Mouse (Mus musculus) kidney, postnatal 0 days (tissue): ENCODE data around the gene Tufm. TPM values are rescaled to one million over a fixed set of nuclear protein-coding genes. Genes with fewer than 3 reads are reported as not detected.

Source experiments
- ATAC-seq: fragments of 200-750 bp; cut with Nextera tagmentation; replicated peaks from 2 replicates; pipeline ENCODE4 v1.8.0; 2017; ENCODE audit warnings: low read depth, moderate number of reproducible peaks, moderate TSS enrichment, moderate library complexity; ENCODE audit not compliant: low FRiP score
- DNase-seq: peaks from one replicate; pipeline ENCODE4 v3.0.0-alpha.2; 2016; ENCODE audit warnings: low spot score
- H3K27ac ChIP-seq: fragments of 300-500 bp; sonication (generic); 2 replicates; pipeline ENCODE4 v1.5.1; 2014; ENCODE audit warnings: mild to moderate bottlenecking
- H3K27me3 ChIP-seq: fragments of 300-500 bp; sonication (generic); 2 replicates; pipeline ENCODE4 v1.6.1; 2014; ENCODE audit warnings: low read length, mixed read lengths; ENCODE audit not compliant: insufficient read depth
- H3K36me3 ChIP-seq: fragments of 300-500 bp; sonication (generic); 2 replicates; pipeline ENCODE4 v1.6.1; 2014; ENCODE audit warnings: low read length, mixed read lengths; ENCODE audit not compliant: insufficient read depth
- H3K4me1 ChIP-seq: fragments of 300-500 bp; sonication (generic); replicated peaks from 2 replicates; pipeline ENCODE4 v1.6.1; 2014; ENCODE audit warnings: antibody characterized with exemption, low read length, mixed read lengths; ENCODE audit not compliant: insufficient read depth
- H3K4me2 ChIP-seq: fragments of 300-500 bp; sonication (generic); 2 replicates; pipeline ENCODE4 v1.6.1; 2014; ENCODE audit warnings: mild to moderate bottlenecking, low read length, moderate library complexity, mixed read lengths
- H3K4me3 ChIP-seq: fragments of 300-500 bp; sonication (generic); replicated peaks from 2 replicates; pipeline ENCODE4 v1.5.1; 2014; ENCODE audit warnings: low read depth, low read length
- H3K9ac ChIP-seq: fragments of 300-500 bp; sonication (generic); 2 replicates; pipeline ENCODE4 v1.6.1; 2014; ENCODE audit warnings: low read depth, low read length
- H3K9me3 ChIP-seq: fragments of 300-500 bp; sonication (generic); replicated peaks from 2 replicates; pipeline ENCODE4 v1.6.1; 2016; ENCODE audit warnings: low read length, inconsistent platforms, mixed read lengths
- CTCF ChIP-seq: IDR thresholded peaks from 2 replicates; pipeline ENCODE4 v1.5.1; 2016; ENCODE audit warnings: antibody characterized with exemption, low read depth, mild to moderate bottlenecking, moderate library complexity
- WGBS: fragments of 180-500 bp; shearing (Covaris S2); extraction: QIAGEN DNeasy Blood & Tissue Kit; methylation state at CpG from one replicate; pipeline ENCODE4 v1.1.7; 2014; 5-methylcytosine and 5-hydroxymethylcytosine counted together
- polyA plus RNA-seq: library from polyadenylated mRNA; unstranded; fragments of >200 nt; fragmentation: Nextera tagmentation; extraction: Ambion mirVana; gene quantifications from 2 replicates; pipeline ENCODE4 v1.2.1, GENCODE M21; 2015

Gene Tufm
- polyA plus RNA-seq: 117 and 134 TPM in 2 replicates

- Histone ChIP-seq H3K36me3 (peaks cover 17% of the 10 kb centered on the region; the same call in 1 of the 2 replicates), H3K4me3 (peak within 1 kb of the TSS; percentile 61), H3K9ac (peak within 1 kb of the TSS; percentile 75), H3K9me3 (no peaks in the 10 kb centered on the region), H3K27me3 (no peaks in the 10 kb centered on the region), H3K4me1 (peaks cover 6% of the 10 kb centered on the region; the same call in 1 of the 2 replicates), H3K4me2 (peak within 1 kb of the TSS; percentile 89), H3K27ac (peak within 1 kb of the TSS; percentile 55)
- TF ChIP-seq CTCF: peak; percentile 66
- under 1% methylated on average over 32 of the region's 32 CpGs for WGBS
- DNase-seq (peak; percentile 100), ATAC-seq (peak; percentile 92)
Observed at GRCm38 (mm10) chr7:126487052-126487483, at the start of gene Tufm. Tufm (plus strand) TSS chr7:126487361.

DNA sequence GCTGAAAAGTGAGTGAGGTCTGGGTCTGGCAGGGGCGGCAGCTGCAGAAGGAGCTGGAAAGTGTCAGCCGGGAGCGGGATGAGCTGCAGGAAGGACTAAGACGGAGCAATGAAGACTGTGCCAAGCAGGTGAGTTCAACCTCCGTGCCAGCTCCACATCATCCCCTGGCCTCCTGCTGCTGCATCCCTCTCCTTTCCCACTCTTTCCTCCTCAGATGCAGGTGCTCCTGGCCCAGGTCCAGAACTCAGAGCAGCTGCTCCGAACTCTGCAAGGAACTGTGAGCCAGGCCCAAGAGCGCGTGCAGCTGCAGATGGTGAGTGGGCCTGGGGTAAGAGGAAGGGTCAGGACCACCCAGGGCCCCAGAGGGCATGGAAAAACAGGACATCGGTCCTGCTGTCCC is 47.0 kb upstream of the Tufm start:
- H3K9me3 ChIP-seq: no peaks in the 10 kb centered on the region
- WGBS: 86% methylated on average over 9 of the region's 9 CpGs
- no peak overlapping the region for H3K27ac ChIP-seq
- H3K27me3 ChIP-seq: no peaks in the 10 kb centered on the region
- H3K4me2 ChIP-seq: no peak overlapping the region
- no peak for ATAC-seq
- no peaks in the 10 kb centered on the region for H3K4me1 ChIP-seq
- no peak for DNase-seq
- no peak overlapping the region for H3K4me3 ChIP-seq
- no peak for TF ChIP-seq CTCF
- H3K9ac ChIP-seq: no peak overlapping the region
- peaks cover 11% of the 10 kb centered on the region; the same call in 1 of the 2 replicates for H3K36me3 ChIP-seq

DNA sequence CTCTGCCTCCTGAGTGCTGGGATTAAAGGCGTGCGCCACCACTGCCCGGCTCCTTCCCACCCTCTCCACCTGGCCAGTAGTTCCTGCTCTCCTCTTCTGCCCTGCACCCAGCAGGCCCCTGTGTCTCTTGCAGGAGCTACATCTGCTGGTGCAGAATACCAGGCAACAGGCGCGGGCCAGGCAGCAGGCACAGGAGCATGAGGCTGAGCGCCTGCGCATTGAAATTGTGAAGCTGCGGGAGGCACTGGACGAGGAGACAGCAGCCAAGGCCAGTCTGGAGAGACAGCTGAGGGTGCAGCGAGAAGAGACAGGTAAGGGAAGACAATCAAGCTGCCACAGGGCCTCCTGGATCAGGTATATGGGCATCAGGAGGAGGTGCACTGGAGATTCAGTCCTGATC is 43.2 kb upstream of the Tufm start:
- Histone ChIP-seq H3K4me1 (no peaks in the 10 kb centered on the region), H3K27me3 (no peaks in the 10 kb centered on the region), H3K9me3 (no peaks in the 10 kb centered on the region), H3K4me2 (no peak overlapping the region), H3K9ac (no peak overlapping the region), H3K27ac (no peak overlapping the region), H3K4me3 (no peak overlapping the region), H3K36me3 (peaks cover 32% of the 10 kb centered on the region)
- DNase-seq (no peak), ATAC-seq (no peak)
- WGBS: 92% methylated on average over 10 of the region's 10 CpGs
- no peak for TF ChIP-seq CTCF

DNA sequence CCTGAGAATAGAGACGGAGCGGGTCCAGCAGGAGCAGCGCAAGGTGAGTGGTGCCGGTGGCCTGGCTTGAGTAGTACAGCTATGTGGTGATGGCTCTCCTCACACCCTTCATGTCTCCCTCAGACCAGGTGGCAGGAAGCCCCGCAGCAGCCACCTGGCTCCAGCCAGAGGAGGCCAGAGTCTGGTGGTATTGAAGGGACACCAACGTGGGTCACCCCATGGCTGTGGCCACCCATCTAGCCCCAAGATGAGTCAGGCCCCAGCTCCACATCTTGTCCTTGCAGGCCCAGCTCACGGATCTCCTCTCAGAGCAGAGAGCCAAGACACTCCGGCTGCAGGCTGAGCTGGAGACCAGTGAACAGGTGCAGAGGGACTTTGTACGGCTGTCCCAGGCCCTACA is 42.6 kb upstream of the Tufm start:
- peaks cover 32% of the 10 kb centered on the region for H3K36me3 ChIP-seq
- WGBS: 93% methylated on average over 9 of the region's 9 CpGs
- no peak for TF ChIP-seq CTCF

GRCm38 (mm10) chr7:126445104-126445815 is 41.9 kb upstream of the Tufm start:
- no peaks in the 10 kb centered on the region for H3K4me1 ChIP-seq
- no peak overlapping the region for H3K9ac ChIP-seq
- peaks cover 32% of the 10 kb centered on the region for H3K36me3 ChIP-seq
- H3K4me3 ChIP-seq: no peak overlapping the region
- 92% methylated on average over 15 of the region's 15 CpGs for WGBS
- no peak for DNase-seq
- no peak overlapping the region for H3K27ac ChIP-seq
- ATAC-seq: no peak
- H3K4me2 ChIP-seq: no peak overlapping the region
- H3K27me3 ChIP-seq: no peaks in the 10 kb centered on the region
- no peaks in the 10 kb centered on the region for H3K9me3 ChIP-seq
- TF ChIP-seq CTCF: no peak

More for the DNA sequence above, 42.6 kb upstream of the Tufm start:
- Histone ChIP-seq H3K27me3 (no peaks in the 10 kb centered on the region), H3K27ac (no peak overlapping the region), H3K9ac (no peak overlapping the region), H3K4me2 (no peak overlapping the region), H3K4me1 (no peaks in the 10 kb centered on the region), H3K9me3 (no peaks in the 10 kb centered on the region), H3K4me3 (no peak overlapping the region)
- ATAC-seq: no peak
- DNase-seq: no peak

GRCm38 (mm10) chr7:126446217-126446616 is 40.9 kb upstream of the Tufm start:
- no peaks in the 10 kb centered on the region for H3K9me3 ChIP-seq
- WGBS: 94% methylated on average over 19 of the region's 21 CpGs
- H3K9ac ChIP-seq: no peak overlapping the region
- no peak for DNase-seq
- no peak for ATAC-seq
- no peaks in the 10 kb centered on the region for H3K4me1 ChIP-seq
- no peak for TF ChIP-seq CTCF
- no peak overlapping the region for H3K27ac ChIP-seq
- H3K4me2 ChIP-seq: no peak overlapping the region
- H3K36me3 ChIP-seq: peaks cover 32% of the 10 kb centered on the region
- no peaks in the 10 kb centered on the region for H3K27me3 ChIP-seq
- H3K4me3 ChIP-seq: no peak overlapping the region
